Mouse (Mus musculus) hindbrain, embryonic 13.5 days (tissue): ENCODE results near the gene Hexim2. TPM values are rescaled to one million over a fixed set of nuclear protein-coding genes. Genes with fewer than 3 reads are reported as not detected.

Source experiments
- ATAC-seq: fragments of 200-750 bp; cut with Nextera tagmentation; 2 replicates; pipeline ENCODE4 v1.8.0; 2017; ENCODE audit warnings: moderate TSS enrichment; ENCODE audit not compliant: low FRiP score
- H3K27ac ChIP-seq: fragments of 300-500 bp; sonication (generic); 2 replicates; pipeline ENCODE4 v1.5.1; 2015; ENCODE audit warnings: inconsistent platforms, mild to moderate bottlenecking, moderate library complexity
- H3K27me3 ChIP-seq: fragments of 300-500 bp; sonication (generic); 2 replicates; pipeline ENCODE4 v1.6.1; 2015; ENCODE audit warnings: mild to moderate bottlenecking, inconsistent platforms
- H3K36me3 ChIP-seq: fragments of 300-500 bp; sonication (generic); 2 replicates; pipeline ENCODE4 v1.6.1; 2015; ENCODE audit warnings: mild to moderate bottlenecking, inconsistent platforms
- H3K4me1 ChIP-seq: fragments of 300-500 bp; sonication (generic); replicated peaks from 2 replicates; pipeline ENCODE4 v1.6.1; 2015; ENCODE audit warnings: inconsistent platforms
- H3K4me2 ChIP-seq: fragments of 300-500 bp; sonication (generic); 2 replicates; pipeline ENCODE4 v1.6.1; 2015; ENCODE audit warnings: inconsistent platforms, mild to moderate bottlenecking, moderate library complexity
- H3K4me3 ChIP-seq: fragments of 300-500 bp; sonication (generic); 2 replicates; pipeline ENCODE4 v1.5.1; 2015; ENCODE audit warnings: mild to moderate bottlenecking, inconsistent platforms
- H3K9ac ChIP-seq: fragments of 300-500 bp; sonication (generic); 2 replicates; pipeline ENCODE4 v1.6.1; 2015; ENCODE audit warnings: mild to moderate bottlenecking, inconsistent platforms
- H3K9me3 ChIP-seq: fragments of 300-500 bp; sonication (generic); 2 replicates; pipeline ENCODE4 v1.6.1; 2016; ENCODE audit warnings: inconsistent platforms
- WGBS: fragments of 180-500 bp; shearing (Covaris S2); methylation state at CpG from one replicate; pipeline ENCODE4 v1.1.7; 2015; 5-methylcytosine and 5-hydroxymethylcytosine counted together
- polyA plus RNA-seq: library from polyadenylated mRNA; unstranded; fragments of >200 nt; fragmentation: Nextera tagmentation; extraction: Ambion mirVana; gene quantifications from 2 replicates; pipeline ENCODE4 v1.2.1, GENCODE M21; 2015

Hexim2 gene
- polyA plus RNA-seq, 1 experiment from 2014 or later, result 22.3 TPM

DNA sequence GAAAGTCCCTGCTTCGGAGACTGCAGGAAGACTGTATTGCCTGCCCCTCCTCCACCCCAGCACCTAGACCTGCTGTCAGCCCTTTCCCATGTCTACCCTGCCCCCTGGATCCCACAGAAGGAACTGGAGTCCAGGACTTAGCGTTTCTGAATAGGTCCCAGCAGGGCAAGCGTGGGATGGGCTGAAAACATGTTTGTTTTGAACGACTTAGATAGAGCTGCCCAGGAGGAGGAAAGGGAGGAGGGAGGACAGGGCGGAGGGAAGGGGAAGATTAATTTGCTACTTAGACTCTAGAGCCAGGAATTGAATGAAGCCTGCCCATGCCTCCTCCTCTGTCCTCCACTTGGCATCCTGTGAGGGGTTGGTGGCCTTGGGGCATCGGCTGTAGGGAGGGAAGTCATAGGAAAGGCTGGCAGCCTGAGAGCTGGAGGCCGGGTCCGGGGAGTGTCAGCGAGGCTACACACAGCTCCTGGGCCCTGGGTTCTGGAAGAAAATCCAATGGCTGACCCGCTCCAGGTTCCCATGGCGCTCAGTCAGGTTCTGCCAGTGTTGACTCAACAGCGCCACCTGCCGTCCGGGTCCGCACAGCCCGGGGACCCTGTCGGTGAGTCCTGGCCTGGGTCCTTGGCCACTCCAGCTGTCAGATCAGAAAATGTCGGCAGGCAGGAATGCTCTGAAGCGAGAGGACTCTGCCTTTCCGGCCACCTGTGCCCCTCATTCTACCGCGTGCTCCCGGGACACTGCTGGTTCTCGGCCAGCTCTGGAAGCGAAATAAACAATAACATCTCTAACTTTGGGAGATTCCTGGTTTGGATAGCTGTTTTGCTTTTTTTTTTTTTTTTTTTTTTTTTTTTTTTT is 26.6 kb downstream of the Hexim2 start:
- Histone ChIP-seq H3K4me2 (peak overlapping the region; percentile 44), H3K4me1 (peaks cover 9% of the 10 kb centered on the region), H3K9ac (no peak overlapping the region), H3K27me3 (no peaks in the 10 kb centered on the region), H3K4me3 (peak overlapping the region; percentile 20), H3K27ac (peak overlapping the region; percentile 18; the same call in 1 of the 2 replicates), H3K36me3 (no peaks in the 10 kb centered on the region), H3K9me3 (no peaks in the 10 kb centered on the region)
- WGBS, result 1% methylated on average over 25 of the region's 25 CpGs
- peak; percentile 94 for ATAC-seq

DNA sequence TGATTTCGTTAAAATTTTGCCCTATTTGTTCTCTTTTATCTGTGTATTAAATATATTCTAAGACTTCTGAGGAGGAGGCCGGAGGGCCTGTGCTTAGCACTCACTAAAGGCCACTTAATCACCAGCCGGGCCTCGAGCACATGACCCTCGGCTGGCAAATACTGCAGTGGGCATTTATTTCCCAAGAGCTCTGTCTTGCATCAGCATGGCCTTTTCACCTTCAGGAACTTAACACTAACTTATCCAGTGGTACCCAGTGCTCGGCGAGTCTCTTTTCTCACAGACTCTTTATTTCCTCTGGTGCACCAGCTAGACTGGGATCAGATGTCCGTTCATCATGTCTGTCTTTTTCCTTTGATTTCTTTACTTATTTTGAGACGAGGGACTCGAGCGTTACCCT is 28.5 kb downstream of the Hexim2 start:
- no peak overlapping the region for H3K4me2 ChIP-seq
- peaks cover 9% of the 10 kb centered on the region for H3K4me1 ChIP-seq
- no peak overlapping the region for H3K27ac ChIP-seq
- no peak overlapping the region for H3K4me3 ChIP-seq
- peaks cover under 1% of the 10 kb centered on the region; the same call in 1 of the 2 replicates for H3K27me3 ChIP-seq
- no peaks in the 10 kb centered on the region for H3K9me3 ChIP-seq
- WGBS, result 88% methylated on average over 11 of the region's 11 CpGs
- ATAC-seq, result no peak
- H3K9ac ChIP-seq, result no peak overlapping the region
- no peaks in the 10 kb centered on the region for H3K36me3 ChIP-seq

DNA sequence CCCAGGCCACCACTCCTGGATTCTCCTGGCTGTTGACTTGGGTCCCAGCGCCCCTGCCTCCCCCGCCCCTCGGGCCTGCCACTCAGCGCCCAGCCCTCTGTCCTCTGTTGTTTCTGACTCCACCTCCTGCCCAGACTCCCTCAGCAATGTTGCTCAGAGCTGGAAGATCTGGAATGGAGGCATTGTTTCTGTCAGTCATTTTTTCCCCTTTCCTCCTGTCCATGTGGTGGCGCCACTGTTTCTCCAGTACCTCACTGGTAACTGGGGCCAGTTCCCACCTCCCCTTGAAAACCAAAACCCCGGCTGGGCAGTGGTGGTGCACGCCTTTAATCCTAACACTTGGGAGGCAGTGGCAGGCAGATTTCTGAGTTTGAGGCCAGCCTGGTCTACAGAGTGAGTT is 29.2 kb downstream of the Hexim2 start:
- 83% methylated on average over 7 of the region's 7 CpGs for WGBS
- no peak overlapping the region for H3K27ac ChIP-seq

DNA sequence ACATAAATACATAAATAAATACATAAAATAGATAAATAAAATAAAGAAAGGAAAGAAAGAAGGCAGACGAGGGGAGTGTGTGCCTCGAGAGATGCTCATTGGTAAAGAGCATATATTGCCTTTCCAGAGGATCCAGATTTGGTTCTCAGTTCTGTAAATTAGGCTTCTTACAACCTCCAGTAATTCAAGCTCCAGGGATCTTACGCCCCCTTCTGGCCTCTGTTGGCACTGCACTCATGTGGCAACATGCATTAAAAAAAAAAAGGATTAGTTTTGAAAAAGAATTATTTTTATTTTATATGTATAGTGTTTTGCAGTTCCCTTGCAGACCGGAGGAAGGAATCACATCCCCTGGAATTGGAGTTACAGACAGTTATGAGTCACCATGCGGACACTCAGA is 29.9 kb downstream of the Hexim2 start:
- no peak for ATAC-seq
- Histone ChIP-seq H3K27me3 (peaks cover 4% of the 10 kb centered on the region; the same call in 1 of the 2 replicates), H3K36me3 (no peaks in the 10 kb centered on the region), H3K4me1 (peaks cover 9% of the 10 kb centered on the region), H3K4me2 (no peak overlapping the region), H3K9ac (no peak overlapping the region), H3K27ac (no peak overlapping the region), H3K4me3 (no peak overlapping the region), H3K9me3 (no peaks in the 10 kb centered on the region)
- 92% methylated on average over 5 of the region's 5 CpGs for WGBS

More for the DNA sequence above, 29.2 kb downstream of the Hexim2 start:
- Histone ChIP-seq H3K36me3 (no peaks in the 10 kb centered on the region), H3K4me1 (peaks cover 9% of the 10 kb centered on the region), H3K27me3 (peaks cover 4% of the 10 kb centered on the region; the same call in 1 of the 2 replicates), H3K4me3 (no peak overlapping the region), H3K9ac (no peak overlapping the region), H3K9me3 (no peaks in the 10 kb centered on the region), H3K4me2 (no peak overlapping the region)
- ATAC-seq, result no peak

DNA sequence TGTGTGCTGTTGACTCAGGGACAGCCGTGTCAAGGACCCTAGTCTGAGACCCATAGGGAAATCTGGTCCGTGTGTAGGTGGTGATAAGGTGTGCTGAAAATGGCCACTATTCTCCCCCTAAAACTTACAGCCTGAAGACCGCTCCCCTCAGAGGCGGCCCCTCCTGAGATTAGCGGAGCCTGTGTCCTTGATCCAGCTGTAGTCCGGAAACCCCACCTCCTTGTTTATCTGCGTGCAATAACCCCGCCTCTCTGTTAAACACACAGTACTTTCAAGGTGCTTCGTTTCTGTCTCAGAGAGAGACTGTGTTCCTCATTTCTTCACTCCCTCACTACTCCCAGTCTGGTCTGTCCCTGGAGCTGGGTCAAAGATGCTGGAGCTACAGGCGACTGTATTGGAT is 32.2 kb downstream of the Hexim2 start:
- H3K9me3 ChIP-seq, result no peaks in the 10 kb centered on the region
- ATAC-seq, result no peak
- peaks cover 18% of the 10 kb centered on the region for H3K27me3 ChIP-seq
- no peaks in the 10 kb centered on the region for H3K36me3 ChIP-seq
- no peak overlapping the region for H3K9ac ChIP-seq
- WGBS, result 38% methylated on average over 10 of the region's 10 CpGs
- no peak overlapping the region for H3K4me3 ChIP-seq
- H3K27ac ChIP-seq, result no peak overlapping the region
- H3K4me1 ChIP-seq, result peaks cover 8% of the 10 kb centered on the region
- no peak overlapping the region for H3K4me2 ChIP-seq

DNA sequence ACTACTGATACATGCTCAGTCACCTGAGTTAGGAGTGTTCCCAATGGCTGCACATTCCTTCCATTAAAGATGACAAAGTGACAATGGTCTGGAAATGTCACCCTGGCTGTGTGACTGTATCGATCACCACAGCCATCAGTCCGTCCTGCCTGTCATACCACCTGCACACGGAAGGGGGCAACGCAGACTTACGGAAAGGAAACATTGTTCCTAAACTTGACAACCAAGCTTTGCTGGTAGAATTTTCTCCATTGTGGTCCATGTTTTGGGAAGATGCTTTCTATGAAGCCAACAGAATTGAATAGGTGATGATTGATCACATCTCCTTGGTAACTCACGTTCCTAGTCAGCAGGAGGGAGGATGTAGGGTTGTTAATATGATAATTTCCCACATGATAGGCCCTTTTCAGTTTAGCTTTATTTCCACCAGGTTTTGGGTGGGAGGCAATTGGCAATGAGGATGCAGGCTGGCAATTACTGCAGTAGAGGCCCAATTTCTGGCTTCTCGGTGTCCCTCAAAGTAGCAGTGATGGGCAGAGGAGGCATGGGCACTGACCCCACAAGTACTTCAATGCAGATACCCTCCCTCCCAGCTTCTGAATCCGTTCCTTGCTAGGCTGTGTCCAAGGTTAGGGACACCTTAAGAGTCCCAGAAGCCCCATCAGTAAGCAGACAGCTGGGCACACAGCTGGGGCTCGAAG is 36.6 kb downstream of the Hexim2 start:
- Histone ChIP-seq H3K9me3 (no peaks in the 10 kb centered on the region), H3K4me1 (peaks cover 38% of the 10 kb centered on the region), H3K36me3 (no peaks in the 10 kb centered on the region), H3K9ac (no peak overlapping the region), H3K27ac (no peak overlapping the region), H3K27me3 (peaks cover 61% of the 10 kb centered on the region), H3K4me2 (no peak overlapping the region), H3K4me3 (no peak overlapping the region)
- 24% methylated on average over 9 of the region's 9 CpGs for whole genome bisulfite sequencing
- ATAC-seq, result no peak

DNA sequence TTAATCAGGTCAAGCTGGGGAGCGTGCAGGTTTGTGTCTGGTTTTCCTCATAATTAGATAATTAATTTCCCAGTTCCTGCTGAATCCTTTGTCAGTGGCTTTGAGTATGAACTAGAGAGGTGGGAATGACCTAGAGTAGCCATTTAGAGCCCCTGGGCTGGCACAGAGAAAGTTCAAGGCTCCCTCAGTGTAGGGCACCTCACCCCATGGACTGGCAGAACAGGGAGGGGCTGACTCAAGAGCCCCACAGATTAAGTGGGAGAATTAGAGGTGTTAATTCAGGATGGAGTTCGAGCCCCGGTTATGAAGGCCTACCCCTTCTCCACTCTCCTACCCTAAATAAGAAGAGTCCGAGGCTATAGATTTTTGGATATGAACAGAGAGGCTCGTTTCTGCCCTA is 37.4 kb downstream of the Hexim2 start:
- Histone ChIP-seq H3K4me3 (peak overlapping the region; percentile 74; the same call in 1 of the 2 replicates), H3K9me3 (no peaks in the 10 kb centered on the region), H3K4me2 (peak overlapping the region; percentile 83), H3K4me1 (peaks cover 38% of the 10 kb centered on the region), H3K9ac (peak overlapping the region; percentile 76; the same call in 1 of the 2 replicates), H3K36me3 (no peaks in the 10 kb centered on the region), H3K27ac (no peak overlapping the region), H3K27me3 (peaks cover 66% of the 10 kb centered on the region)
- ATAC-seq, result no peak
- WGBS, result 91% methylated on average over 5 of the region's 5 CpGs

DNA sequence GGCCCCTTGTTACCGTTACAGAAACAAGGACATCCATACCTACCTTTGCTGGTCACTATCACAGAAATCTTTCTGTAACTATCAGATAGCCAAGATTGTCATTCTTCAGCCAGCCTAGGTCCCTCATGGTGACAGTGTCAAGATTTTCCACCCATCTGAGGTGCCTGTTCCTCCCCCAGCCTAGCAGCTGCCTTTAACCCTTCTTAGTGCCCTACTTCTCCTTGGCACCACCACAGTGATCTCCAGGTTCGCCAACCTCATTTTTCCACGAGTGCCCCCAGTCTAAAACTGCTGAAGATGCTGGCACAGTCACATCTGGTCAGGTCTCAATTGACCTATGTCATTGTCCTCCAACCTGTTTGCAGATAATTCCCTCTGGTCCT is 37.9 kb downstream of the Hexim2 start:
- 0 out of 2 replicates have a peak, but pooled peaks have one; percentile 1 for ATAC-seq
- H3K27me3 ChIP-seq, result peaks cover 70% of the 10 kb centered on the region
- peaks cover 42% of the 10 kb centered on the region for H3K4me1 ChIP-seq
- WGBS, result 42% methylated on average over 3 of the region's 3 CpGs
- H3K36me3 ChIP-seq, result no peaks in the 10 kb centered on the region
- 0 out of 2 replicates have a peak overlapping the region, but pooled peaks have one; percentile 48 for H3K27ac ChIP-seq
- peak overlapping the region; percentile 76; the same call in 1 of the 2 replicates for H3K9ac ChIP-seq
- peak overlapping the region; percentile 74 for H3K4me3 ChIP-seq
- H3K9me3 ChIP-seq, result no peaks in the 10 kb centered on the region
- peak overlapping the region; percentile 83 for H3K4me2 ChIP-seq

DNA sequence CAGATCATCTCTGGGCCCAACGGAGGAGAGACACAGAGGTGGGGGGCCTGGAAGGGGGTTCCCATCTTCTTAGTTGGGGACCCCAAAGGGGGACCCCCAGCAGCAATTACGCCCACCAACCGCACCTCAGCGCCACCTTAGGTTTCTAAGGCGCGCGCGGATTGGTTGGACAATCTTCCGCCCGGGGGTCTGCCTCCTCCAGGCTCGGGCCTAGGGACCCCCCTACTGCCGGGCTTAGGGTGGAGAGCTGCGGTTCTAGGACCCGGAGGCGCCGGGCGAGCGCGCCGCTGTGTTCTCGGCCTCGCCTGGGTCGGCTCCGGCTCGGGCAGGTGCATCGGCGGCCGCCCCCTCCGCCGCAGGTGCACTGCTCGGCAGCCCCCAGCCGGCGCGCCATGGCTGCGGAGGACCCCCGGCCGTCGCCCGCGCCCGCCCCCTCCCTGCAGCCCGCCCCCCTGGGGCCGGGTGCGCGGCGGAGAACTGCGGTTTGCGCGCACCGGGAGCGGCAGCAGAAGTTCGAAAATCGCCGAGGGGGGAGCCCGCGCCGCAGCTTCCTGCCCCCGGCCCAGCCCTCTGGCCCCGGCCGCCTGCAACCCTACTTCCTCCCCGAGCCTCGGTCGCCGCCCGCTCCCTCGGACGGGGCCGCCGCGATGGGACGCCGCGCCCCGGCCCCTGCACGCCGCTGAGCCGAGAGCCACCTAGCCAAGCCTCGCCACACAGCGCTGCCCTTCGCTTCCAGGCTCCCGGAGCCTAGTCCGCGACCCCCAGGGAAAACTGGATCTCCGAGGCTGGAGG is 38.5 kb downstream of the Hexim2 start, which contains the start of gene Fmnl1:
Fmnl1 (plus strand) TSS at position 614 of the 792 bp plus-strand sequence.
- Histone ChIP-seq H3K4me3 (peak within 1 kb of the TSS; percentile 74), H3K9me3 (no peaks in the 10 kb centered on the region), H3K27ac (peak within 1 kb of the TSS; percentile 48; the same call in 1 of the 2 replicates), H3K27me3 (peaks cover 71% of the 10 kb centered on the region), H3K4me1 (peaks cover 42% of the 10 kb centered on the region), H3K9ac (peak within 1 kb of the TSS; percentile 76), H3K4me2 (peak within 1 kb of the TSS; percentile 83), H3K36me3 (no peaks in the 10 kb centered on the region)
- under 1% methylated on average over 58 of the region's 84 CpGs for whole genome bisulfite sequencing
- ATAC-seq, result peak; percentile 86

DNA sequence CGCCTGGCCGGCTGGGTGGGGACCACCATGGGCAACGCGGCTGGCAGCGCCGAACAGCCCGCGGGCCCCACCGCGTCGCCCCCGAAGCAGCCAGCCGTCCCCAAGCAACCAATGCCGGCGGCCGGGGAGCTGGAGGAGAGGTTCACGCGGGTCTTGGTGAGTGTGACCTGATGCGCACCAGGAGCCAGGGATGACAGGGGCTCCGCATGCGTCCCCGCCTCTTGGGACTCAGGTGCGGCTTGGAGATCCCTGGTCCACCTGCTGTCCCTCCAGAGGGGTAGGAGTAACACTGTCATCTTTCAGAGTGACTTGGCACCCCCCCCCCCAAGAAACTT is 39.0 kb downstream of the Hexim2 start:
- H3K9ac ChIP-seq, result peak overlapping the region; percentile 76
- H3K4me1 ChIP-seq, result peaks cover 42% of the 10 kb centered on the region
- WGBS, result 2% methylated on average over 23 of the region's 23 CpGs
- H3K4me2 ChIP-seq, result peak overlapping the region; percentile 83
- H3K9me3 ChIP-seq, result no peaks in the 10 kb centered on the region
- peaks cover 70% of the 10 kb centered on the region for H3K27me3 ChIP-seq
- 0 out of 2 replicates have a peak overlapping the region, but pooled peaks have one; percentile 48 for H3K27ac ChIP-seq
- no peaks in the 10 kb centered on the region for H3K36me3 ChIP-seq
- peak overlapping the region; percentile 74 for H3K4me3 ChIP-seq
- ATAC-seq, result peak; percentile 15; the same call in 1 of the 2 replicates

DNA sequence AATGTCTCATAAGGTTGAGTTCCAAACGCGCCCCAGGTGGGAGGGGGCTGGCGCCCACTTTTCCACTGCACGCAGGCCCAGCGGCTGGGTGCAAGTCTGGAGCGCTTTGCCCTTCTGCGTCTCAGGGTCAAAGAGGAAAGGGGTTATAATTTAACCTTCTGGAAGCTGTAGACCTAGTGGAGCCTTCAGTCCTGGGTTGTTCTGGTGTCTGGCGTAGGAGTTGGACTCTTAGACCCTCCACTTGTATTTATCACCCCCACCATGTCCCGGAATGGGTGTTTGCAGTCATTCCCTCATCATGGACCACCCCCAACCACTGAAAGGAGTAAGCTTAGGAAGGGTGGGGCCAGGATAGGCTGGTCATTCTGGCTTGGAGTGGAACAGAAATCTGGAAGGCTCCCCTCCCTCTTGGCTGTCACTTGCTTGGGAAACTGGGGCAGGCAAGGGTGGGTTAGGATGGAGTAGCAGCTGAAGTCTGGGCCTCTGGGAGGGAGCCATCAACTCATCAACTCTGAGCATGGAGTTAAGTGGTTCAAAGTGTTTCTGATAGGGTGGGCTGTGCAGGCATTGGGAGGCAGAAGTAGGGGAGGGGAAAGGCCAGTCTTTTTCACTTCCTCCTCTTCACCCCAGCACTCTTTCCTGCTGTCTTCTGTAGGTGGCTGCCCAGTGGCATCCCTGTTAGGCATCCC is 39.6 kb downstream of the Hexim2 start:
- Histone ChIP-seq H3K4me1 (peaks cover 42% of the 10 kb centered on the region), H3K4me2 (peak overlapping the region; percentile 83), H3K36me3 (no peaks in the 10 kb centered on the region), H3K9ac (peak overlapping the region; percentile 76; the same call in 1 of the 2 replicates), H3K9me3 (no peaks in the 10 kb centered on the region), H3K27me3 (peaks cover 70% of the 10 kb centered on the region), H3K4me3 (peak overlapping the region; percentile 74), H3K27ac (no peak overlapping the region)
- no peak for ATAC-seq
- 44% methylated on average over 9 of the region's 9 CpGs for WGBS
